Mouse (Mus musculus) adrenal gland, adult 8-10 months (tissue): Measurements from ENCODE around the gene Vmn1r29. TPM values are rescaled to one million over a fixed set of nuclear protein-coding genes. Genes with fewer than 3 reads are reported as not detected.
"Not testable (repeated sequence)": the region's sequence is repeated elsewhere in the genome, so short reads cannot be mapped to it uniquely, and the experiment has no call there.

Source experiments
- DNase-seq: peaks from one replicate; pipeline ENCODE4 v3.0.0; 2022
- total RNA-seq, 4 experiments: library from RNA; stranded (reverse); gene quantifications; 2 replicates each; pipeline ENCODE4 v1.2.4; 2022

The Vmn1r29 gene
- not detected for total RNA-seq

GRCm38 (mm10) chr6:58301249-58301648 is at the start of gene Vmn1r29:
Vmn1r29 (plus strand) TSS chr6:58301549.
- no peak for DNase-seq

- DNase-seq = no peak
Measured at GRCm38 (mm10) chr6:58261737-58262136, 39.6 kb upstream of the Vmn1r29 start, which contains the start of gene Vmn1r28. Vmn1r28 (plus strand) TSS chr6:58262037.

- not testable (repeated sequence) for DNase-seq
Measured at GRCm38 (mm10) chr6:58279661-58280060, 21.7 kb upstream of the Vmn1r29 start.

- no peak for DNase-seq
Measured at GRCm38 (mm10) chr6:58292201-58292600, 9.1 kb upstream of the Vmn1r29 start.

GRCm38 (mm10) chr6:58298511-58298910 is 2.8 kb upstream of the Vmn1r29 start:
- DNase-seq = not testable (repeated sequence)

- DNase-seq = not testable (repeated sequence)
Measured at GRCm38 (mm10) chr6:58330686-58331085, 29.3 kb downstream of the Vmn1r29 start.

Other genes starting within 250 kb of the Vmn1r29 start
- gene Vmn1r27, start 82.7 kb upstream of the Vmn1r29 start, total RNA-seq = not detected
- gene Vmn1r28, start 39.5 kb upstream of the Vmn1r29 start, total RNA-seq = not detected
- gene Vmn1r30, start 141.8 kb downstream of the Vmn1r29 start, total RNA-seq = not detected
- gene Vmn1r31, start 173.8 kb downstream of the Vmn1r29 start, total RNA-seq = not detected